Mouse (Mus musculus): ENCODE results near the gene Lenep. TPM values are rescaled to one million over a fixed set of nuclear protein-coding genes. Genes with fewer than 3 reads are reported as not detected.

Lenep gene
- polyA plus RNA-seq, 1 experiment from 2014 or later, result not detected

DNA sequence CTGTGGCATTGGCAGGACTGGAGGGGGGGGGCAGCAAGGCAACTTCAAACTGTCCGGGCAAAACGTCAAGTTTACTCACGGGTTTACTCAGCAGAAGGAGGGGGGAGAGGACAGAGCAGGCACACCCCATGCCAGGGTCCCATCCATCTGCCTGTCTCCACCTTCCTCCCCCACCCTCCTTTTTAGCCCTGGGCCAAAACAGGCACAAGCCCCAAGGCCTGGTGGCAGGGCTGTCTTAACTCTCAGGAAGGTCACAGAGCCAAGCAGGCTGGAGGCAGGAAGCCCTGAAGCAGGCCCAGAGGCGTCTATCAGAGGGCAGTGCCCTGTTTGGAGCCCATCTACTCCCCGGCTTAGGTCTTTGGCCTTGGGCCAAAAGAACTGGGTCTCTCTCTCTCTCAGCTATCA is 12.5 kb downstream of the Lenep start:
- Histone ChIP-seq H3K4me2 (peak overlapping the region; percentile 97), H3K4me3 (no peak overlapping the region), H3K4me1 (peaks cover 52% of the 10 kb centered on the region), H3K36me3 (no peaks in the 10 kb centered on the region), H3K27ac (replicated peaks) (peak overlapping the region; percentile 77), H3K27me3 (replicated peaks) (no peaks in the 10 kb centered on the region), H3K9ac (0 out of 2 replicates have a peak overlapping the region, but pooled peaks have one; percentile 92), H3K9me3 (no peaks in the 10 kb centered on the region)
- ATAC-seq (ENCODE audit: extremely low read depth, insufficient number of reproducible peaks, low FRiP score, low TSS enrichment), result no peak
- 48% methylated on average over 5 of the region's 5 CpGs for WGBS

DNA sequence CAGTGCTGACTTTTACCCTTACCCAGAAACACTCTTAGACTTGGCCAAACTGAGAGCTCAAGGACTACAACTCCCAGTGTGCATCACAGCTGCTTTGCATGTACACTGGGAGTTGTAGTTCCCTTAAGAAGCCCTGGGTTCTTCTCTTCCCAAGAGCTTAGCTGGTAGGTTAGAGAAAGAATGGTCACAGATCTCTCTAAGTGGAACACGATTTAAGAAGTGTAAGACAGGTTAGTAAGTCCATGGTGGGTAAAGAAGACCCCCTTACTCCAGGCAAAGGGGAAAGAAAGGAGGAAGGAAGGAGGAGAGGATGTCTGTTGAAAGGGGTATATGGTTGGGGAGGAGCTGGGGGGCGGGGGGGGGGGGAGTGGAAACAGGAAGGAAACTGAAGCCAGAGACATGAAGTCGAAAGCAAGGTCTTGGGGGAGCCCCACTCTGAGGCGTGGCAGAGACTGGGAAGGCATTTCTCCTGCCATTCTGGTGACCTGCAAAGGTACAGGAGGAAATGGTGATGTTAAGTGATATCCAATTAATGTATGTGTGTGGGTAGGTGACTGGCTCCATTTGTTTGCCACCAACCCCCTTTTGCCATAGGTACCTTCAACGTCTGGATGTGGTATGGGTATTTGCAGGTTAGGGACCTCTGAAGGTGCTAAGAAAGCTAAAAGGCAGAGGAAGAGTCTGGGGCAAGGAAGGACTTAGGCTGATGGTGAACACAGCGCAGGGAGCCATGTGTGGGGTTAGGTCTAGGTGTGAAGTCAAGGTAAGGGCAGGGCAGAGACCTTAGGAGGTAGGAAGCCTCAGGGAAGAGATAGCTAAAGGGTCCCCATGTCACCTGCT is 13.5 kb downstream of the Lenep start:
- Histone ChIP-seq H3K4me2 (no peak overlapping the region), H3K9ac (no peak overlapping the region)
- ATAC-seq (ENCODE audit: extremely low read depth, insufficient number of reproducible peaks, low FRiP score, low TSS enrichment), result no peak

DNA sequence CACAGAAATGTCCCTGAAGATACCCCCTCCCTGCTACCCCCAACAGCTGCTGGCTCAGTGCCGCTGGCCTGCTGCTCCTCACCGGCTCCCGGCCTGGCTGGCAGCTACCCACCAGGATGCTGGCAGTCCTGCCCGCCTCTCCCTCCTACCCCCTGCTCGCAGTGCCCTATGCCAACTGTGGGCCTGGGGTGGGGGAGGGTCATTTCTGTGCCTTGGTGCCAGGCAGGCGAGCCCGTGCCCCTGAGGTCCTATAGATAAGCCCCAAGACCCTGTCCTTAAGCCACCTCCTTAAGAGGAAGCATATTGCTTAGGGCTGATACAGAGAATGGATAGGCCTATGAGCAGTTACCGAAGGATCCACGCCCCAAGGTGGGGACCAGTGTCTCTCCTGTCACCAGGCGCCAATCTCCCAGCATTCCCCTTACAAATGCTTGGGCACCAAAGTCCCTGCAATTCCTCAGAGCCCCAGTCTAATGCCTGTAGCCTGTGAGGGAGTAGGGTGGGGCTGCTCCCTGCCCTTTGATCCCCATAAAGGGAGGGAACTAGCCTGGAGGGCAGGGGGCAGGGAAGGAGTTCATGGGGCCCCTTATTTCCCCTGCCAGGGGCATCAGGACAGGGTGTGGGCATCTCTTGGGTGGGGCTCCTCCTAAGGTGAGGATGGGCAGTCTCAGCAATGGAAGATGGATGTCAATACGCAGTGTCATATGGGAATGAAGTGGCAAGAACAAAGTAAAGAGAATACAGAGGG is 14.3 kb downstream of the Lenep start:
- Histone ChIP-seq H3K4me2 (no peak overlapping the region), H3K4me1 (peaks cover 56% of the 10 kb centered on the region), H3K9me3 (no peaks in the 10 kb centered on the region), H3K9ac (no peak overlapping the region), H3K36me3 (no peaks in the 10 kb centered on the region), H3K27ac (replicated peaks) (no peak overlapping the region), H3K27me3 (replicated peaks) (no peaks in the 10 kb centered on the region), H3K4me3 (no peak overlapping the region)
- no peak for ATAC-seq (ENCODE audit: extremely low read depth, insufficient number of reproducible peaks, low FRiP score, low TSS enrichment)
- WGBS, result 73% methylated on average over 11 of the region's 11 CpGs

More for the DNA sequence above, 13.5 kb downstream of the Lenep start:
- no peak overlapping the region for H3K27ac ChIP-seq (replicated peaks)
- no peaks in the 10 kb centered on the region for H3K27me3 ChIP-seq (replicated peaks)
- H3K36me3 ChIP-seq, result no peaks in the 10 kb centered on the region
- no peak overlapping the region for H3K4me3 ChIP-seq
- 51% methylated on average over 5 of the region's 6 CpGs for WGBS
- no peaks in the 10 kb centered on the region for H3K9me3 ChIP-seq
- peaks cover 56% of the 10 kb centered on the region for H3K4me1 ChIP-seq

DNA sequence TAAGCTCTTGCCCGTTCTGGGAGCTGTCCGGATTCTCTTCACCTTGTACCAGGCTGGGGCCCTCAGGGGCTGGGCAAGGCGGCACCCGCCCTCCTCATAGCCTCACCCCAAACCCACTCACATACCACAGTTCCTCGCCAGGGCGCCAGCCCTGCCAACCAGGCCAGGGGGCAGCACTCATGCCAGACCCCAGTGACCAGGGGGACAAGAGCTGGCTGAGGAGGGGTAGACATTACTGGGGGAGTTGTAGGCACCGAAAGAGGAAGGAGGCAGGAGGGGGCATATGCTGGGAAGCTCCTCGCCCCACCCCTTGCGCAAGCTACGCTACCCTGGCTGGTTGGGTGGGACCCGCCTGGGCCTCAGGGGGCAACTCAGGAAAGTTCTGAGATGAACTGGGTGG is 15.0 kb downstream of the Lenep start:
- H3K4me3 ChIP-seq, result no peak overlapping the region
- H3K9ac ChIP-seq, result no peak overlapping the region
- ATAC-seq (ENCODE audit: extremely low read depth, insufficient number of reproducible peaks, low FRiP score, low TSS enrichment), result no peak
- no peaks in the 10 kb centered on the region for H3K27me3 ChIP-seq (replicated peaks)
- no peaks in the 10 kb centered on the region for H3K36me3 ChIP-seq
- peaks cover 56% of the 10 kb centered on the region for H3K4me1 ChIP-seq
- H3K27ac ChIP-seq (replicated peaks), result no peak overlapping the region
- 81% methylated on average over 11 of the region's 11 CpGs for WGBS
- H3K4me2 ChIP-seq, result no peak overlapping the region
- no peaks in the 10 kb centered on the region for H3K9me3 ChIP-seq

DNA sequence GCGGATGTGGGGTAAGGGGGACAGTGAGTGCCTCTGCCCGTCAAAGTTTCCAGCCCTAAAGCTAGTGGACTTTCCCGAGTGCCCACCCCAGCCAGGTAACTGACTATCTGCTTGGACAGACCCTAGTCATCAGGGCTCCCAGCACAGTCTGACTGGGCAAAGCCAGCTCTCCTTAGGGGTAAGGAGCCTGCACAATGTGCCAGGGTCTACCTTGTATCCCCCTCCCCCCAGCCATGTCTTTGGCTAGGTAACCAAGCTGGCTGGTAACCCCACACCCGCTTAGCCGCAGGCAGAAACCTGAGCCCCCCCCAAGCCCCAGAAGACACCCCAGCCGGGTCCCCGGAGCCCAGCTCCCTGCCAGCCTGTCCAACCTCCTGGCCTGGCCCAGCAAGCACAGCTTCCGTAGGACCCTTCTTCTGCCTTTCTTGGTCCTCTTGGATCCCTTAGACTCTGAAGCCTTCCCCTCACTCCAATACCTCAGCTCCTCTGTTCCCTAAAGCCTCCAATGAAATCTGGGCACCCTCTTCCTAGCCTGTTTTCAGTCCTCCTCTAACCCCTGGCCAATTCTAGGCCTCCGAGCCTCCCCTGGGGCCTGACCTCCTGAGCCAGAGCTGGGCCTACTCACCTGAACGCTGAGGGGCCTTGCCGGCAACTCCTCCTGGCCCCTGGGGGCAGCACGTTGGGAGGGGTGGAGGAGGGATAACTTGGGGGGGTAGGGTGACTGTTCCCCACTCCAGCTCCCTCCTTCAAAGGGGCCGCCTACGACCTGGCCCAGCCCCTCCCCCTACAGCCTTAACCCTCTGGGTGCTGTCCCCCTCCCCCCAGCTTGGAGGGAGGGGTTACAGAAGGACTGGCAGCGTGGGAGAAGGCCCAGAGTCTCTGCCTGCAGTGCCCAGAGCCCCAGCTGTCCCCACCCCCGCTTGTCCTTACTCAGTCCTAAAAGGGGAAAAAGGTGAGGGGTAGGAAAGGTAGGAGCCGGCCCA is 15.9 kb downstream of the Lenep start:
- H3K9me3 ChIP-seq, result no peaks in the 10 kb centered on the region
- no peaks in the 10 kb centered on the region for H3K36me3 ChIP-seq
- H3K9ac ChIP-seq, result no peak overlapping the region
- H3K27me3 ChIP-seq (replicated peaks), result no peaks in the 10 kb centered on the region
- 67% methylated on average over 17 of the region's 17 CpGs for WGBS
- ATAC-seq (ENCODE audit: extremely low read depth, insufficient number of reproducible peaks, low FRiP score, low TSS enrichment), result no peak
- no peak overlapping the region for H3K27ac ChIP-seq (replicated peaks)
- H3K4me1 ChIP-seq, result peaks cover 55% of the 10 kb centered on the region
- no peak overlapping the region for H3K4me2 ChIP-seq
- no peak overlapping the region for H3K4me3 ChIP-seq

DNA sequence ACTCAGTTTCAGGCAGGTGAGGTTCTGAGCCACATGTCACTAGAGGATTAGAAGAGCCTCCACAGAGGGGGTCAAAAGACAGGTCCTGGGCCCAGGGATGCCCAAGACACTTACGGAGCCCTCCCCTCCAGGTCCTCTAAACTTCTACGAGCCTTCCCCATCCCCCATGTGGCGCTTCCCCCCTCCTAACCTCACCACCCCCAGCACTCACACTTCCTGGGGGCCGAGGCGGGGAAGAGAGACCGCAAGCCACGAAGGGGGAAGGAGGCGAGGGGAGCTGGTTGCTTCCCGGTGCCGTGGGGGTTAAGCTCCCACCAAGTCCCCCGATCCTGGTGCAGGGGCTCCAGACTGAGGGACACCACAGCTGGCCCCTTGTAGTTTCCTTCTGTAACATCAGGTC is 17.1 kb downstream of the Lenep start:
- Histone ChIP-seq H3K4me3 (no peak overlapping the region), H3K9me3 (no peaks in the 10 kb centered on the region), H3K27me3 (replicated peaks) (no peaks in the 10 kb centered on the region), H3K36me3 (peaks cover 10% of the 10 kb centered on the region), H3K4me2 (no peak overlapping the region), H3K4me1 (peaks cover 42% of the 10 kb centered on the region), H3K9ac (no peak overlapping the region), H3K27ac (replicated peaks) (no peak overlapping the region)
- WGBS, result 43% methylated on average over 11 of the region's 11 CpGs
- no peak for ATAC-seq (ENCODE audit: extremely low read depth, insufficient number of reproducible peaks, low FRiP score, low TSS enrichment)

DNA sequence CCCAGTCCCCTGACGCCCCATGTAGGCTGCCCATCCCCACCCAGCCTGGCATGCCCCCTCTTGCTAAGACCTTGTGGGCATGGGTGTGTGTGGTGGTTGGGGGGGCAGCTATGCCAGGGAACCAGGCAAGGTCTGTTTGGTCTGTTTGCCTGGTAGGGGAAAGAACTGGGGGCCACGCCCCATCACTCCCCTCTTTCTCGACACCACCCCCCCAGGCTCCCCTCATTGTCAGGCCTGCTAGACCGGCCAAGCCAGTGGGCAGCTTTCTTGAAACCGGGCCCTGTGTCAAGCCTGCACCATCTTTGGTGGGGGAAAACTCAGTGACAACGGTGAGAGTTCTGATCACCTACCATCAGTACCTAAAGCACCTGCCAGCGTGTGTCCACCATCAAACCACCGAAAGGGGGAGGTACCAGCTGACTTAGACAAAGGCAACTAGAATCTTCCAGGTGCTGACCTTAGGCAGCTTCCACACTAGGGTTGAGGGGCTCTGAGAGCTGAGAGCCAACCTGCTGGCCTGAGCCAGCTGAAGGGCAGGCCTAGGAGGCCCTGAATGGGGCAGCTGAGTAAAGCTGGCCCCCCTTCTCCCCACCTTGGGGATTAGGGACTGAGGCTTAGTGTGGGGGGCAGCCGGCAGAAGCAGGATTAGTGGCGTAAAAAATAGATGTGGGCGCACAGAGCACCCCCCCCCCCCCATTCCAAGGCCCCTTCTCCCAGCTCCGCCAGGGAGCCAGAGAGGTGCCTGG is 18.1 kb downstream of the Lenep start:
- peak overlapping the region; percentile 28; the same call in 1 of the 2 replicates for H3K9ac ChIP-seq
- H3K4me2 ChIP-seq, result no peak overlapping the region
- peaks cover 20% of the 10 kb centered on the region for H3K36me3 ChIP-seq
- H3K27me3 ChIP-seq (replicated peaks), result no peaks in the 10 kb centered on the region
- ATAC-seq (ENCODE audit: extremely low read depth, insufficient number of reproducible peaks, low FRiP score, low TSS enrichment), result no peak
- H3K27ac ChIP-seq (replicated peaks), result no peak overlapping the region
- H3K4me3 ChIP-seq, result no peak overlapping the region
- WGBS, result 74% methylated on average over 12 of the region's 12 CpGs
- H3K4me1 ChIP-seq, result peaks cover 33% of the 10 kb centered on the region
- H3K9me3 ChIP-seq, result no peaks in the 10 kb centered on the region

DNA sequence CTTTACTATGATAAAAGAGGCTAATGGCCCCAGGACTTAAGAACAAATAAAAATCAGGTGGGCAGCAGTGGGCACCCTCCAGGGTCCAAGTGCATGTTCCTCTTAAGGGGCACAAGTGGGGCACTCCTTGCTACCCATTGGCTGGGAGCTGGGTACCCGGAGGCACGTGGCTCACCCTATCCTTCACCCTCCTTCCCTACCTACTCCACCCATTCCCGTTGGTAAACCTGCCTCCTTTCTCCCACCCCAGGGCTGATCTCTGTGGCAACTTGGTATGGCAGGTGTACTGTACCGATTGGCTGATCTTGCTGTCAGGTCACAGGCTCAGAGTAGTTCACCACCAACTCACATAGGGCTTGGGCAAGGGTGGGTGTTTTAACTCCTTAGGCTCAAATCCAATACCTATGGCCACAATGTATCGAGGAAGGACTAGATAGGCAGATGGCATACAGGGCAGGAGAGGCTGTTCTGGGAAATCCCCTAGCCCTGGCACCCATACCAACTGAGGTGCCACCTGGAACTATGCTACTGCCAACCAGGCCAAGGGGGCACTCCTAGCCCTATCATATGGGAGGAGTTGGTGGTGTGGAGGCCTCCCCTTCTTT is 18.8 kb downstream of the Lenep start:
- Histone ChIP-seq H3K4me2 (no peak overlapping the region), H3K9ac (no peak overlapping the region), H3K27me3 (replicated peaks) (no peaks in the 10 kb centered on the region), H3K36me3 (peaks cover 26% of the 10 kb centered on the region), H3K4me1 (peaks cover 31% of the 10 kb centered on the region), H3K9me3 (no peaks in the 10 kb centered on the region), H3K27ac (replicated peaks) (no peak overlapping the region), H3K4me3 (no peak overlapping the region)
- ATAC-seq (ENCODE audit: extremely low read depth, insufficient number of reproducible peaks, low FRiP score, low TSS enrichment), result no peak
- WGBS, result 78% methylated on average over 5 of the region's 5 CpGs

DNA sequence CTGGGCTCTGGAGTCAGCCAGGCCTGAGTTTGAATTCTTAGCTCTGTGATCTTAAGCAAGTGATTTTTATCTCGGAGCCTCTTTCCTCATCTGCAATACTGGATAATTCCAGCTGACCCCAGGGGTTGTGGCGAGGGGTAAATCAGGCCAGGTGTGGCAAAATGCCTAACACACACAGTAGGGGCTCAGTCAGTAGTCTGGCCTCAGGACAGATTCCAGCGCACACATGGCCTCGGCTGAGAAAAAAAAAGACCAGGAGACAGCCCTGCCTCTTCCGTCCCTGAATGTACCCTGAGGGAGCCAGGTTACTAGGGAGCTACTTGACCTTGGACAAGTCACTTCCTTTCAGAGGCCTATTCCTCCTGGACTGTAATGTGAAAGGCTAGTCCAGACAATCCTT is 19.6 kb downstream of the Lenep start:
- WGBS, result 64% methylated on average over 5 of the region's 5 CpGs
- H3K4me2 ChIP-seq, result no peak overlapping the region
- H3K9me3 ChIP-seq, result no peaks in the 10 kb centered on the region
- H3K4me3 ChIP-seq, result no peak overlapping the region
- no peaks in the 10 kb centered on the region for H3K27me3 ChIP-seq (replicated peaks)
- no peak overlapping the region for H3K27ac ChIP-seq (replicated peaks)
- peaks cover 32% of the 10 kb centered on the region for H3K4me1 ChIP-seq
- peaks cover 26% of the 10 kb centered on the region for H3K36me3 ChIP-seq
- no peak overlapping the region for H3K9ac ChIP-seq
- ATAC-seq (ENCODE audit: extremely low read depth, insufficient number of reproducible peaks, low FRiP score, low TSS enrichment), result no peak
